Mouse (Mus musculus) embryonic facial prominence, embryonic 11.5 days (tissue): ENCODE measurements around the gene Scrn1. TPM values are rescaled to one million over a fixed set of nuclear protein-coding genes. Genes with fewer than 3 reads are reported as not detected.

Experiments
- ATAC-seq: fragments of 200-750 bp; cut with Nextera tagmentation; replicated peaks from 2 replicates; pipeline ENCODE4 v1.8.0; 2017; ENCODE audit warnings: low read depth; ENCODE audit not compliant: insufficient number of reproducible peaks, low FRiP score, low TSS enrichment
- DNase-seq: peaks from one replicate; pipeline ENCODE4 v3.0.0-alpha.2; 2015; ENCODE audit warnings: low spot score
- H3K27ac ChIP-seq: fragments of 300-500 bp; sonication (generic); replicated peaks from 2 replicates; pipeline ENCODE4 v1.5.1; 2014; ENCODE audit warnings: mild to moderate bottlenecking, low read depth, low read length, control low read depth
- H3K27me3 ChIP-seq: fragments of 300-500 bp; sonication (generic); 2 replicates; pipeline ENCODE4 v1.6.1; 2014; ENCODE audit warnings: mild to moderate bottlenecking, low read length, moderate library complexity, mixed read lengths; ENCODE audit not compliant: control insufficient read depth, insufficient read depth
- H3K36me3 ChIP-seq: fragments of 300-500 bp; sonication (generic); replicated peaks from 2 replicates; pipeline ENCODE4 v1.6.1; 2014; ENCODE audit warnings: low read depth, mild to moderate bottlenecking, low read length, moderate library complexity, mixed read lengths; ENCODE audit not compliant: control insufficient read depth, insufficient read depth
- H3K4me1 ChIP-seq: fragments of 300-500 bp; sonication (generic); 2 replicates; pipeline ENCODE4 v1.6.1; 2014; ENCODE audit warnings: low read length, mixed read lengths; ENCODE audit not compliant: control insufficient read depth, insufficient read depth
- H3K4me2 ChIP-seq: fragments of 300-500 bp; sonication (generic); 2 replicates; pipeline ENCODE4 v1.6.1; 2014; ENCODE audit warnings: low read depth, mild to moderate bottlenecking, control low read depth, low read length, moderate library complexity
- H3K4me3 ChIP-seq: fragments of 300-500 bp; sonication (generic); 2 replicates; pipeline ENCODE4 v1.5.1; 2014; ENCODE audit warnings: low read depth, low read length, control low read depth
- H3K9ac ChIP-seq: fragments of 300-500 bp; sonication (generic); replicated peaks from 2 replicates; pipeline ENCODE4 v1.6.1; 2014; ENCODE audit warnings: mild to moderate bottlenecking, control low read depth, low read length
- H3K9me3 ChIP-seq: fragments of 300-500 bp; sonication (generic); replicated peaks from 2 replicates; pipeline ENCODE4 v1.6.1; 2016; ENCODE audit warnings: mild to moderate bottlenecking, low read length, inconsistent platforms, mixed read lengths; ENCODE audit not compliant: control insufficient read depth
- WGBS: fragments of 180-500 bp; shearing (Covaris S2); extraction: QIAGEN DNeasy Blood & Tissue Kit; methylation state at CpG from one replicate; pipeline ENCODE4 v1.1.7; 2014; 5-methylcytosine and 5-hydroxymethylcytosine counted together
- polyA plus RNA-seq: library from polyadenylated mRNA; unstranded; fragments of >200 nt; fragmentation: Nextera tagmentation; extraction: Ambion mirVana; gene quantifications from 2 replicates; pipeline ENCODE4 v1.2.1, GENCODE M21; 2014

Gene Scrn1
- polyA plus RNA-seq, 1 experiment from 2014 or later: 25.4 TPM

GRCm38 (mm10) chr6:54481390-54482112 is 84.7 kb downstream of the Scrn1 start:
- ATAC-seq (no peak), DNase-seq (no peak)
- no peak overlapping the region for H3K4me2 ChIP-seq
- H3K4me3 ChIP-seq: no peak overlapping the region
- no peak overlapping the region for H3K9ac ChIP-seq
- no peaks in the 10 kb centered on the region; the same call in 1 of the 2 replicates for H3K27me3 ChIP-seq
- H3K4me1 ChIP-seq: no peaks in the 10 kb centered on the region; the same call in 1 of the 2 replicates
- no peak overlapping the region for H3K27ac ChIP-seq
- H3K36me3 ChIP-seq: no peaks in the 10 kb centered on the region
- WGBS: 84% methylated on average over 15 of the region's 15 CpGs
- no peaks in the 10 kb centered on the region for H3K9me3 ChIP-seq

GRCm38 (mm10) chr6:54478646-54479324 is 87.5 kb downstream of the Scrn1 start:
- no peaks in the 10 kb centered on the region for H3K9me3 ChIP-seq
- H3K9ac ChIP-seq: no peak overlapping the region
- 66% methylated on average over 5 of the region's 5 CpGs for WGBS

GRCm38 (mm10) chr6:54475926-54476667 is 90.2 kb downstream of the Scrn1 start:
- no peak overlapping the region for H3K4me3 ChIP-seq
- H3K9ac ChIP-seq: no peak overlapping the region
- H3K9me3 ChIP-seq: no peaks in the 10 kb centered on the region
- no peaks in the 10 kb centered on the region for H3K36me3 ChIP-seq
- H3K27ac ChIP-seq: no peak overlapping the region
- no peaks in the 10 kb centered on the region for H3K4me1 ChIP-seq
- DNase-seq (no peak), ATAC-seq (no peak)
- WGBS: 85% methylated on average over 19 of the region's 19 CpGs
- no peaks in the 10 kb centered on the region for H3K27me3 ChIP-seq
- no peak overlapping the region for H3K4me2 ChIP-seq

More at GRCm38 (mm10) chr6:54478646-54479324, 87.5 kb downstream of the Scrn1 start:
- Histone ChIP-seq H3K36me3 (no peaks in the 10 kb centered on the region), H3K4me1 (no peaks in the 10 kb centered on the region), H3K4me2 (no peak overlapping the region), H3K4me3 (no peak overlapping the region), H3K27me3 (no peaks in the 10 kb centered on the region), H3K27ac (no peak overlapping the region)
- ATAC-seq: no peak
- no peak for DNase-seq

GRCm38 (mm10) chr6:54472846-54473715 is 93.2 kb downstream of the Scrn1 start:
- 70% methylated on average over 8 of the region's 8 CpGs for WGBS
- H3K4me3 ChIP-seq: no peak overlapping the region
- no peak for ATAC-seq
- H3K36me3 ChIP-seq: no peaks in the 10 kb centered on the region
- DNase-seq: no peak
- no peak overlapping the region for H3K4me2 ChIP-seq
- H3K9ac ChIP-seq: no peak overlapping the region
- H3K27me3 ChIP-seq: no peaks in the 10 kb centered on the region
- H3K4me1 ChIP-seq: no peaks in the 10 kb centered on the region
- H3K27ac ChIP-seq: no peak overlapping the region
- H3K9me3 ChIP-seq: no peaks in the 10 kb centered on the region

- H3K4me3 ChIP-seq: no peak overlapping the region
- no peak overlapping the region for H3K4me2 ChIP-seq
- H3K9me3 ChIP-seq: no peaks in the 10 kb centered on the region
- H3K9ac ChIP-seq: no peak overlapping the region
- DNase-seq: no peak
- WGBS: 88% methylated on average over 7 of the region's 7 CpGs
- no peak for ATAC-seq
- no peaks in the 10 kb centered on the region for H3K4me1 ChIP-seq
- no peaks in the 10 kb centered on the region for H3K36me3 ChIP-seq
- H3K27me3 ChIP-seq: no peaks in the 10 kb centered on the region
- no peak overlapping the region for H3K27ac ChIP-seq
These were observed 94.4 kb downstream of the Scrn1 start for GRCm38 (mm10) chr6:54471866-54472265.

GRCm38 (mm10) chr6:54467371-54467770 is 98.9 kb downstream of the Scrn1 start:
- no peaks in the 10 kb centered on the region for H3K27me3 ChIP-seq

GRCm38 (mm10) chr6:54464926-54465325 is 101.4 kb downstream of the Scrn1 start:
- Histone ChIP-seq H3K27me3 (no peaks in the 10 kb centered on the region), H3K4me1 (no peaks in the 10 kb centered on the region), H3K4me3 (no peak overlapping the region), H3K9me3 (no peaks in the 10 kb centered on the region), H3K9ac (no peak overlapping the region), H3K4me2 (no peak overlapping the region), H3K36me3 (no peaks in the 10 kb centered on the region), H3K27ac (no peak overlapping the region)
- 81% methylated on average over 4 of the region's 4 CpGs for WGBS
- no peak for ATAC-seq
- DNase-seq: no peak

More at GRCm38 (mm10) chr6:54467371-54467770, 98.9 kb downstream of the Scrn1 start:
- Histone ChIP-seq H3K9me3 (no peaks in the 10 kb centered on the region), H3K4me3 (no peak overlapping the region), H3K4me2 (no peak overlapping the region), H3K27ac (no peak overlapping the region), H3K4me1 (no peaks in the 10 kb centered on the region), H3K36me3 (no peaks in the 10 kb centered on the region), H3K9ac (no peak overlapping the region)
- WGBS: 95% methylated on average over 3 of the region's 3 CpGs
- DNase-seq (no peak), ATAC-seq (no peak)
